Mouse (Mus musculus) urinary bladder, postnatal 10 days (tissue): ENCODE measurements around the gene Ppp2r5e.

Experiments
- DNase-seq: peaks from one replicate; pipeline ENCODE4 v3.0.0; 2022; ENCODE audit warnings: low spot score

The Ppp2r5e gene

GRCm38 (mm10) chr12:75429685-75430396 lies 166.2 kb downstream of the Ppp2r5e start:
- DNase-seq = no peak

GRCm38 (mm10) chr12:75428719-75429118 lies 167.3 kb downstream of the Ppp2r5e start:
- DNase-seq = no peak

GRCm38 (mm10) chr12:75425882-75426281 lies 170.2 kb downstream of the Ppp2r5e start:
- DNase-seq = no peak

- no peak for DNase-seq
Observed at GRCm38 (mm10) chr12:75424817-75425216, 171.2 kb downstream of the Ppp2r5e start.

GRCm38 (mm10) chr12:75424359-75424758 lies 171.7 kb downstream of the Ppp2r5e start:
- no peak for DNase-seq

GRCm38 (mm10) chr12:75416681-75417080 lies 179.4 kb downstream of the Ppp2r5e start, which contains the start of gene Gphb5:
Gphb5 (minus strand) TSS chr12:75416781.
- DNase-seq = no peak

- DNase-seq = no peak
Observed at GRCm38 (mm10) chr12:75414991-75415390, 181.1 kb downstream of the Ppp2r5e start.

- DNase-seq = no peak
Observed at GRCm38 (mm10) chr12:75412964-75413363, 183.1 kb downstream of the Ppp2r5e start.
